Mouse (Mus musculus) MEL (cell line): ENCODE data around the gene Rabgap1l. TPM values are rescaled to one million over a fixed set of nuclear protein-coding genes. Genes with fewer than 3 reads are reported as not detected.

ENCODE experiments used
- DNase-seq: peaks from one replicate; pipeline ENCODE4 v3.0.0; 2011; ENCODE audit warnings: low read depth, low spot score
- H3K27ac ChIP-seq: 2 replicates; pipeline ENCODE4 v1.5.1; 2012; ENCODE audit warnings: low read depth, mild to moderate bottlenecking, control low read depth, low read length, moderate library complexity; ENCODE audit not compliant: control insufficient read depth
- H3K27me3 ChIP-seq, 2 experiments: fragments of 150-350 bp in 1 of 2; sonication (generic) in 1 of 2; 2 replicates each; pipeline ENCODE4 v1.6.1; 2012; ENCODE audit warnings: low read length in 2 of 2, mild to moderate bottlenecking in 2 of 2, improper control_type of control experiment in 1 of 2, moderate library complexity in 1 of 2; ENCODE audit not compliant: insufficient read depth in 2 of 2, control insufficient read depth in 1 of 2
- H3K36me3 ChIP-seq, 2 experiments: 2 replicates each; pipeline ENCODE4 v1.6.1; 2012 to 2014; ENCODE audit warnings: low read length in 2 of 2, improper control_type of control experiment in 1 of 2, inconsistent platforms in 1 of 2, mild to moderate bottlenecking in 1 of 2; ENCODE audit not compliant: insufficient read depth in 2 of 2, control insufficient read depth in 1 of 2
- H3K4me1 ChIP-seq, 2 experiments: fragments of 150-350 bp in 1 of 2; sonication (generic) in 1 of 2; 2 replicates each; pipeline ENCODE4 v1.6.1; 2012; ENCODE audit warnings: low read length in 2 of 2, improper control_type of control experiment in 1 of 2, mild to moderate bottlenecking in 1 of 2; ENCODE audit not compliant: insufficient read depth in 2 of 2, control insufficient read depth in 1 of 2
- H3K4me3 ChIP-seq, 2 experiments: fragments of 150-350 bp in 1 of 2; sonication (generic) in 1 of 2; 2 replicates each; pipeline ENCODE4 v1.5.1; 2012; ENCODE audit warnings: low read depth in 2 of 2, low read length in 2 of 2, mild to moderate bottlenecking in 2 of 2, moderate library complexity in 2 of 2, control low read depth in 1 of 2, improper control_type of control experiment in 1 of 2; ENCODE audit not compliant: control insufficient read depth in 1 of 2, insufficient read depth in 1 of 2
- H3K79me2 ChIP-seq: 2 replicates; pipeline ENCODE4 v1.6.1; 2012; ENCODE audit warnings: mild to moderate bottlenecking, low read length, moderate library complexity; ENCODE audit not compliant: control insufficient read depth, poor library complexity, insufficient read depth
- H3K9ac ChIP-seq: 2 replicates; pipeline ENCODE4 v1.6.1; 2012; ENCODE audit warnings: low read depth, mild to moderate bottlenecking, control low read depth, low read length, moderate library complexity; ENCODE audit not compliant: control insufficient read depth, poor library complexity, severe bottlenecking
- H3K9me3 ChIP-seq: fragments of 150-350 bp; sonication (generic); replicated peaks from 2 replicates; pipeline ENCODE4 v1.6.1; 2012; ENCODE audit warnings: mild to moderate bottlenecking, low read length, improper control_type of control experiment, moderate library complexity; ENCODE audit not compliant: insufficient read depth
- BHLHE40 ChIP-seq: IDR thresholded peaks from 2 replicates; pipeline ENCODE4 v1.6.1; 2012; ENCODE audit warnings: low read depth, mild to moderate bottlenecking, inconsistent platforms, low read length, improper control_type of control experiment, borderline replicate concordance
- CTCF ChIP-seq, 3 experiments: IDR thresholded peaks in 2 of 3; conservative IDR thresholded peaks in 1 of 3; 2 replicates each; pipeline ENCODE4 v1.5.1; 2011 to 2012; ENCODE audit warnings: low read length in 3 of 3, low read depth in 2 of 3, mild to moderate bottlenecking in 2 of 3, improper control_type of control experiment in 1 of 3, inconsistent platforms in 1 of 3, mixed read lengths in 1 of 3, moderate library complexity in 1 of 3; ENCODE audit not compliant: control insufficient read depth in 1 of 3, insufficient read depth in 1 of 3, poor library complexity in 1 of 3, severe bottlenecking in 1 of 3
- ETS1 ChIP-seq: IDR thresholded peaks from 2 replicates; pipeline ENCODE4 v1.6.1; 2012; ENCODE audit warnings: low read depth, mild to moderate bottlenecking, inconsistent platforms, low read length, improper control_type of control experiment, moderate library complexity
- HCFC1 ChIP-seq: IDR thresholded peaks from 2 replicates; pipeline ENCODE4 v1.6.1; 2012; ENCODE audit warnings: low read depth, mild to moderate bottlenecking, inconsistent platforms, low read length, improper control_type of control experiment, moderate library complexity
- JUND ChIP-seq: IDR thresholded peaks from 2 replicates; pipeline ENCODE4 v1.6.1; 2011; ENCODE audit warnings: low read depth, mild to moderate bottlenecking, improper control_type of control experiment, low read length
- MAX ChIP-seq: IDR thresholded peaks from 2 replicates; pipeline ENCODE4 v1.6.1; 2011; ENCODE audit warnings: low read length, improper control_type of control experiment
- MXI1 ChIP-seq: IDR thresholded peaks from 2 replicates; pipeline ENCODE4 v1.6.1; 2011; ENCODE audit warnings: mild to moderate bottlenecking, low read depth, low read length, improper control_type of control experiment
- MYB ChIP-seq: IDR thresholded peaks from 2 replicates; pipeline ENCODE4 v1.6.1; 2011; ENCODE audit warnings: mild to moderate bottlenecking, low read depth, low read length, improper control_type of control experiment
- NRF1 ChIP-seq: IDR thresholded peaks from 2 replicates; pipeline ENCODE4 v1.6.1; 2014; ENCODE audit warnings: low read depth, mild to moderate bottlenecking, inconsistent platforms, low read length, improper control_type of control experiment, moderate library complexity; ENCODE audit not compliant: poor library complexity, insufficient read depth, severe bottlenecking
- POLR2AphosphoS5 ChIP-seq: IDR thresholded peaks from 2 replicates; pipeline ENCODE4 v1.6.1; 2012; ENCODE audit warnings: low read depth, borderline replicate concordance, mild to moderate bottlenecking, inconsistent platforms, low read length, moderate library complexity, mixed read lengths
- RAD21 ChIP-seq: IDR thresholded peaks from 2 replicates; pipeline ENCODE4 v1.6.1; 2011; ENCODE audit warnings: mild to moderate bottlenecking, low read depth, low read length, improper control_type of control experiment
- RCOR1 ChIP-seq: IDR thresholded peaks from 2 replicates; pipeline ENCODE4 v1.6.1; 2012; ENCODE audit warnings: low read depth, mild to moderate bottlenecking, inconsistent platforms, low read length, improper control_type of control experiment
- SIN3A ChIP-seq: IDR thresholded peaks from 2 replicates; pipeline ENCODE4 v1.6.1; 2012; ENCODE audit warnings: low read length, improper control_type of control experiment, inconsistent platforms
- SMC3 ChIP-seq: IDR thresholded peaks from 2 replicates; pipeline ENCODE4 v1.6.1; 2011; ENCODE audit warnings: low read depth, low read length, improper control_type of control experiment
- TBP ChIP-seq: IDR thresholded peaks from 2 replicates; pipeline ENCODE4 v1.8.0; 2011; ENCODE audit warnings: low read depth, low read length, improper control_type of control experiment
- USF2 ChIP-seq, 2 experiments: IDR thresholded peaks; 2 replicates each; pipeline ENCODE4 v1.6.1; 2011 to 2012; ENCODE audit warnings: improper control_type of control experiment in 2 of 2, low read length in 2 of 2, borderline replicate concordance in 1 of 2, inconsistent platforms in 1 of 2, low read depth in 1 of 2, mild to moderate bottlenecking in 1 of 2; ENCODE audit not compliant: insufficient read depth in 1 of 2
- ZC3H11A ChIP-seq: IDR thresholded peaks from 2 replicates; pipeline ENCODE4 v1.6.1; 2012; ENCODE audit warnings: low read depth, mild to moderate bottlenecking, inconsistent platforms, low read length, improper control_type of control experiment
- ZKSCAN1 ChIP-seq: IDR thresholded peaks from 2 replicates; pipeline ENCODE4 v1.6.1; 2012; ENCODE audit warnings: low read depth, mild to moderate bottlenecking, inconsistent platforms, low read length, improper control_type of control experiment, moderate library complexity
- polyA plus RNA-seq, 2 experiments: library from polyadenylated mRNA; stranded (reverse) in 1 of 2; unstranded in 1 of 2; fragments of >175 nt in 1 of 2; fragments of >200 nt in 1 of 2; gene quantifications; 2 replicates each; pipeline versions ENCODE4 v1.2.1 to v1.2.4; 2012; ENCODE audit warnings: low replicate concordance in 2 of 2, low read depth in 1 of 2; ENCODE audit not compliant: insufficient read length in 2 of 2, insufficient read depth in 1 of 2, missing spikeins in 1 of 2
- total RNA-seq: library from RNA; depleted of rRNA; stranded (reverse); fragments of 300-350 nt; gene quantifications from 2 replicates; pipeline ENCODE4 v1.2.3, GENCODE M21; 2012

Gene Rabgap1l
- total and polyA plus RNA-seq, 3 experiments: 24.1 to 26.2 TPM; not detected in 1

DNA sequence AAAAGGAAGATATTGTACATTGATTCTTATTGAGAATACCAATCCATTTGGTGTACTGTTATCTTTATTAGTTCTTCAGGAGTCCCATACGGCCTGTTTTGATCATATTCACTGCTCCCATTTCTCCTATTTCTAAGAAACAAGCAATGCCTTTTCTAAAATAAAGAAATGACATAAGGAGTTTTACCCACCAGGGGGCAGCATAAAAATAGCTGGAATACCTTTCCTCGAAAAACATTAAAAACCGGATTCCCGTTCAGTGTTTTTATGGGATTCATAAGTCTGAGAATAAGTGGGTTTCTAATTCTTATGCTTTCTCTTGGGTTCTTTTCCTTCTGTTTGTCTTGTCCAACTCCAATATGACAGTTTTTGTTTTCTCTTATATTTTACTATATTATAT is 562.0 kb downstream of the Rabgap1l start:
- H3K4me1 ChIP-seq: no peaks in the 10 kb centered on the region; a peak in 1 of 4 replicates
- H3K27me3 ChIP-seq: no peaks in the 10 kb centered on the region
- no peak overlapping the region for H3K9ac ChIP-seq
- no peaks in the 10 kb centered on the region for H3K9me3 ChIP-seq
- TF ChIP-seq MXI1 (no peak), ZC3H11A (peak; percentile 59), CTCF (IDR thresholded peaks at IDR 0.05 in 2 of 3, conservative IDR thresholded peaks at IDR 0.05 in 1 of 3; ENCODE audit: control insufficient read depth in 1 of 3, insufficient read depth in 1 of 3, low read depth in 2 of 3, low read length in 3 of 3, poor library complexity in 1 of 3, severe bottlenecking in 1 of 3) (peak in 1 of 3 experiments; percentile 55; a peak in 3 of 6 replicates), SMC3 (peak; percentile 73), RAD21 (peak; percentile 49)
- peak; percentile 63 for DNase-seq
- no peak overlapping the region for H3K27ac ChIP-seq
- H3K4me3 ChIP-seq: no peak overlapping the region
- 0 out of 4 replicates have a peak, but pooled peaks cover 0 to 2% of the 10 kb centered on the region in 2 experiments for H3K36me3 ChIP-seq
- H3K79me2 ChIP-seq: no peaks in the 10 kb centered on the region

DNA sequence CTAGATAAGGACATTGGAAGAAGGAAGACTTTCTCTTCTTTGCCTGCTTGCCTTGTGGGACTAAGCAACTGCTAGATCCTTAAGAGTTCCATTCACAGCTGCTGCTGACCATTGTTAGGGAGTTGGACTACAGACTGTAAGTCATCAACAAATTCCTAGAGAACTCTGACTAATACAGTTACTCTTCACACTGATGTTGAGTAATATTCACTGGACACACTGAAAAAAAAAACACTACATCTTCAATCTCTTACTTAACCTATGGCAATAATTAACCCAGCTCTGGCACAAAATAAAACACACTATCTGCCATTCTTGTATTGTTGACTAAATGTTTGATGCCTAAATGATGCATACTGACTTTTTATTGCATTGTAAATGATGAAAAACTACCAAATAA is 565.2 kb downstream of the Rabgap1l start:
- DNase-seq: no peak
- H3K27me3 ChIP-seq: no peaks in the 10 kb centered on the region
- H3K9ac ChIP-seq: no peak overlapping the region
- no peak overlapping the region for H3K4me3 ChIP-seq
- H3K9me3 ChIP-seq: no peaks in the 10 kb centered on the region
- no peaks in the 10 kb centered on the region for H3K79me2 ChIP-seq
- TF ChIP-seq HCFC1 (no peak), RCOR1 (no peak), POLR2AphosphoS5 (no peak), USF2 (IDR thresholded peaks at IDR 0.05; ENCODE audit: borderline replicate concordance in 1 of 2, insufficient read depth in 1 of 2, low read depth in 1 of 2, low read length in 2 of 2) (no peak), JUND (no peak), MAX (no peak), TBP (no peak), ETS1 (no peak), MYB (no peak), MXI1 (no peak), SIN3A (no peak), BHLHE40 (no peak), ZKSCAN1 (no peak), RAD21 (no peak), NRF1 (no peak)
- no peaks in the 10 kb centered on the region for H3K36me3 ChIP-seq
- H3K27ac ChIP-seq: no peak overlapping the region
- H3K4me1 ChIP-seq: no peaks in the 10 kb centered on the region
